Mouse (Mus musculus) liver, embryonic 14.5 days (tissue): ENCODE results near the gene Gimap4.

Source experiments
- CTCF ChIP-seq: IDR thresholded peaks from 2 replicates; pipeline ENCODE4 v1.5.1; 2016; ENCODE audit warnings: antibody characterized with exemption, low read depth, control low read depth
- EP300 ChIP-seq: IDR thresholded peaks from 2 replicates; pipeline ENCODE4 v1.6.1; 2016; ENCODE audit warnings: antibody characterized with exemption, low read depth

DNA sequence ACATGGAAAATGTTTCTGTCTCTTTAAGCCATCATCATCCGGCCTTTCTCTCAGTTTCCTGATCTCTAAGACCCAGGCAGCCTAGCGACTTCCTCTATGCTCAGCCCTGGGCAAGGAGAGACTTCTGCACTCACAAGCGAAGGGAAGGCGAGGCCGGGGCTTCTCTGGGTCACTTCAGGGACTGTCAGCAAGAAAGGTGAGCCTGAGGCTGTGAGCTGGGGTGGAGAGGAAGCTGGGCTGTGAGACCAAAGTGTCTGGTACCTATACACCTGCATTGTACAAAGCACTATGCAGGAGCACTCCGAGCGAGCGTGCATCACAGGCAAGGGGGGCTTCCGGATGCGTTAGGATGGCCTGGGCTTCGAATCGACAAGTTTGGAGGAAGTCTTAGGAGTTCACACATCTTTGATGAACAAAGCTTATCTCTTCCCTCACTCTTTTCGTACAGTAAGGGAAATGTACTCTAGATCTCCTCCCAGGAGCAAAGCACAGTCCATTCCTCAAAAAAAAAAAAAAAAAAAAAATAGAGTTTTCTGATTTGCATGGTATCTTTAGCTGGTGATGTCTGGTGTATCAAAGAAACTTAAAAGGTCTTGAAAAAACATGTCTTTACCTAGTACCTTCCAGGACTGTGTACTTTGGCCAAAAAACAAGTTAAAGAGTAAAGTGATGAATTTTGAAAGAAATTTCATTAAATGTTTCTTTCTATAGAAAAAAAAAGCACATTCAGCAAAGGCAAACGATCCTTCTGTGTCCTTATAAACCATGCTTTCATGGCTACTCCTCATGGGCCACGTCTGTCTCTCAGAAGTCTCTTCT lies 54.8 kb downstream of the Gimap4 start, which contains the start of gene Gimap1:
- no peak for TF ChIP-seq CTCF
- TF ChIP-seq EP300 = no peak
